Mouse (Mus musculus): ENCODE data around the gene Adam12. TPM values are rescaled to one million over a fixed set of nuclear protein-coding genes. Genes with fewer than 3 reads are reported as not detected.

Adam12 gene
- polyA plus RNA-seq (2017; shearing (Covaris generic)), result 1 to 10 TPM; 1.2 to 2.2 TPM

GRCm38 (mm10) chr7:134231378-134232346 is at the start of gene Adam12:
Adam12 (minus strand) TSS chr7:134232146.
- ATAC-seq, result no peak

- ATAC-seq, result no peak
These were observed 41.0 kb upstream of the Adam12 start for GRCm38 (mm10) chr7:134272956-134273355.

GRCm38 (mm10) chr7:134272421-134272820 is 40.5 kb upstream of the Adam12 start:
- no peak for ATAC-seq

GRCm38 (mm10) chr7:134265783-134266182 is 33.8 kb upstream of the Adam12 start:
- ATAC-seq, result no peak

- ATAC-seq, result no peak
These were observed 31.4 kb upstream of the Adam12 start for GRCm38 (mm10) chr7:134263146-134263906.

GRCm38 (mm10) chr7:134261003-134261701 is 29.2 kb upstream of the Adam12 start:
- no peak for ATAC-seq

- no peak for ATAC-seq
These were observed 18.4 kb upstream of the Adam12 start for GRCm38 (mm10) chr7:134250273-134250870.

GRCm38 (mm10) chr7:134248041-134248440 is 16.1 kb upstream of the Adam12 start:
- no peak for ATAC-seq

GRCm38 (mm10) chr7:134246624-134247023 is 14.7 kb upstream of the Adam12 start:
- ATAC-seq, result no peak

- no peak for ATAC-seq
These were observed 10.8 kb upstream of the Adam12 start for GRCm38 (mm10) chr7:134242773-134243172.

GRCm38 (mm10) chr7:134241212-134241611 is 9.3 kb upstream of the Adam12 start:
- ATAC-seq, result no peak

- no peak for ATAC-seq
These were observed 8.6 kb upstream of the Adam12 start for GRCm38 (mm10) chr7:134240579-134240978.

- ATAC-seq, result no peak
These were observed 6.9 kb upstream of the Adam12 start for GRCm38 (mm10) chr7:134238863-134239262.

GRCm38 (mm10) chr7:134237356-134237755 is 5.4 kb upstream of the Adam12 start:
- no peak for ATAC-seq

GRCm38 (mm10) chr7:134236727-134237126 is 4.8 kb upstream of the Adam12 start:
- ATAC-seq, result no peak

- no peak for ATAC-seq
These were observed 3.6 kb upstream of the Adam12 start for GRCm38 (mm10) chr7:134235552-134235951.

GRCm38 (mm10) chr7:134230708-134231107 is 1.2 kb downstream of the Adam12 start:
- ATAC-seq, result no peak

- ATAC-seq, result no peak
These were observed 2.0 kb downstream of the Adam12 start for GRCm38 (mm10) chr7:134229899-134230298.

- ATAC-seq, result no peak
These were observed 4.0 kb downstream of the Adam12 start for GRCm38 (mm10) chr7:134227773-134228455.

- no peak for ATAC-seq
These were observed 4.8 kb downstream of the Adam12 start for GRCm38 (mm10) chr7:134227101-134227500.

- no peak for ATAC-seq
These were observed 5.7 kb downstream of the Adam12 start for GRCm38 (mm10) chr7:134226231-134226630.
